Mouse (Mus musculus) CD4-positive helper T cell, adult 2 months (primary cell): ENCODE data around the gene Phkg1.
"Not testable (repeated sequence)": the region's sequence is repeated elsewhere in the genome, so short reads cannot be mapped to it uniquely, and the experiment has no call there.

Source experiments
- DNase-seq: peaks from one replicate; pipeline ENCODE4 v3.0.0-alpha.2; 2012; ENCODE audit warnings: low read depth, missing footprints, low spot score

Gene Phkg1

DNA sequence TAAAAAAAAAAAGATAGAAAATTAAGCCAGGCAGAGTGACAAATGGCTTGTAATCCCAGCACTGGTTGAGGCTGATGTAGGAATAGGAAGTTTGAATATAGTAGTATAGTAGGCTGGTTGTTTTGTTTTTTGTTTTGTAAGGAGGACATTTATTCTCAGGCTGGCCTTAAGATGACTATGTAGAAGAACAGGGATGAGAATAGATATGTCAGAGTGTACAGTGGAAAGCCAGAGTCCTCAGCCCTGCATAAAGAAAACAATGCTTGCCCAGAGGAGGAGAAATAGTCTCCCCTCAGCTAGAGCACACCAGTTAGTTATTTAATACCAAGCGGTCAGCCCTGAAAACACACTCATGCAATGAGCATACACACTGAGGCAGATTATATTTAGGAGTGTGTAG is at the start of gene Phkg1:
Gene Phkg1 (minus strand): TSS at position 101 of the 400 bp plus-strand sequence.
- no peak for DNase-seq

GRCm38 (mm10) chr5:129947528-129948033 is 49.2 kb upstream of the Phkg1 start:
- DNase-seq = no peak

- no peak for DNase-seq
Observed at GRCm38 (mm10) chr5:129943402-129943801, 45.1 kb upstream of the Phkg1 start.

DNA sequence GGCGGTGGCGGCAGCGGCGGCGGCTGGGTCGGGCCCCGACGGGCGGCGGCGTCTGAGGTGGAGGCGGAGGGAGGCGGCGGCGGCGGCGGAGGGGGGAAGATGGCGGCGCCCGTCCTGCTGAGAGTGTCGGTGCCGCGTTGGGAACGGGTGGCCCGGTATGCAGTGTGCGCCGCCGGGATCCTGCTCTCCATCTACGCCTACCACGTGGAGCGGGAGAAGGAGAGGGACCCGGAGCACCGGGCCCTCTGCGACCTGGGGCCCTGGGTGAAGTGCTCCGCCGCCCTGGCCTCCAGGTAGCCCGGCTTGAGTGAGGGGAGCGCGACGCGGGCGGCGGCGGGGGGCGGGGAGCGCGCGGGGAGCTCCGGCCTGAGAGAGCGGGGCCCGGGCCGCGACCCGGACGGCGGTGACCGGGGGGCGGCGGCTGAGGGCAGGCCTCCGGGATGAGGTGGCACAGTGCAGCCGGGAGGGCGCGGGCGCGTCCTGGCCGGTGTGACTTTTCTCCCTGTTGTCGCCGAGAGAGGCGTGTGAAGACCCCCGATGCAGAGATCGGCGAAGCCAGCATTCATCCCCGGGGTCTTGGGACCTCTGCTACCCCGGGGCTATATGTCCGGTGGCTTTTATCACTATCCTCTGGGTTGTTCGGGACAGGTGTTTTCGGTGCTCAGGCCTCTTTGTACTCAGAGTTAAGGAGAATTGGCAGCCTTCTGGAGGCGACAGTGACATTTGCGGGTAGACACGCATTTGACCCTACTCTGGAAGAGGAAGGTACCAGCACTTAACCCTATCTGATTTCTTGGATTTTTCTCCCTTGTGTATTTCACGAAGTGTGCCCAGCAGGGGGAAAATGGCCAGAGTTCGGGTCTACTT is 44.0 kb upstream of the Phkg1 start:
- DNase-seq = peak; percentile 55

DNA sequence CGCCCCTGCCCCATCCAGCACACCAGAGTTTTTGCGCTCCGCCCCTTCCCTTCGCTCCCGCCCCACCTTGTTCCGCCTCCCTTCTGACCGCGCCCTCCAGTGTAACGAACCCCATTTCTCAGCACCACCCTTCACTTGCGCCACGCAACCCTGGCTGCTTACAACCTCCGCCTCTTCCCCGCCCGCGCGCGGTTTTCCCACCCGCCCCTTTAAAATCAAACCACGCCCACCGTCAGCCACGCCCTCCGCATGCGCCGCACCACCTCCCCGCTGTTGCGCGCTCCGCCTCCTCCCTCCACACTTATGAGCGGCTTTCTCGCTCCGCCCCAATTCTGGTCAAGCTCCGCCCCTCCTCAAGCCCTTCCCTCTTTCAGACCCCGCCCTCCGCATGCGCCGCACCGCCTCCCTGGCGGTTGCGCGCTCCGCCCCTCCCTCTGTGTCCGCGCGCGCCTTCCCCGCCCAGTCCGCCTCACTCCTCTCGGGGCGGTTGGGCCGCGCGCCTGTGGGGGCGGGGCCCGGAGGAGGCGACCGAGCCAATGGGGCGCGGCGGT is 43.2 kb upstream of the Phkg1 start, which contains the start of gene Vkorc1l1:
Gene Vkorc1l1 (plus strand): TSS at position 476 of the 551 bp plus-strand sequence.
- DNase-seq = peak; percentile 99

GRCm38 (mm10) chr5:129940736-129941494 is 42.6 kb upstream of the Phkg1 start:
- no peak for DNase-seq

- no peak for DNase-seq
Observed at GRCm38 (mm10) chr5:129940281-129940680, 41.9 kb upstream of the Phkg1 start.

DNA sequence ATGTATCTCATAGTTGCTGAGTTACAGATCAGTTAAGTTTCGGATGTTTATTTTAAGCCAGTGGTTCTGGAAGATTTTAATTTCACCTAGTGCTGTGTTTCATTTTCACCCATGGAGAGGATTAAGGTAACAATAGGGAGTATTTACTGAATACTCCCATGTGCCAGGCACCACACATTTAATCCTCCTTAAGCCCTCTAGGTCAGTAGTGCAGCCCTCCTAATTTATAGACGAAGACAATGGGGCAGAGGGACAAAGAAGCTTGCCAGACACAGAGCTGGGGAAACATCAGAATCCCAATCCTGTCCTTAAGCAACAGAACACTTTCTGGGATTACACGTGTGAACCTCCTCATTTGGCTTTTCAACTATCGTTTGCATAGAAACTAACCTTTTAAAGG is 38.6 kb upstream of the Phkg1 start:
- DNase-seq = no peak

- DNase-seq = no peak
Observed at GRCm38 (mm10) chr5:129929924-129930855, 31.8 kb upstream of the Phkg1 start.

GRCm38 (mm10) chr5:129925933-129926332 is 27.6 kb upstream of the Phkg1 start:
- no peak for DNase-seq

DNA sequence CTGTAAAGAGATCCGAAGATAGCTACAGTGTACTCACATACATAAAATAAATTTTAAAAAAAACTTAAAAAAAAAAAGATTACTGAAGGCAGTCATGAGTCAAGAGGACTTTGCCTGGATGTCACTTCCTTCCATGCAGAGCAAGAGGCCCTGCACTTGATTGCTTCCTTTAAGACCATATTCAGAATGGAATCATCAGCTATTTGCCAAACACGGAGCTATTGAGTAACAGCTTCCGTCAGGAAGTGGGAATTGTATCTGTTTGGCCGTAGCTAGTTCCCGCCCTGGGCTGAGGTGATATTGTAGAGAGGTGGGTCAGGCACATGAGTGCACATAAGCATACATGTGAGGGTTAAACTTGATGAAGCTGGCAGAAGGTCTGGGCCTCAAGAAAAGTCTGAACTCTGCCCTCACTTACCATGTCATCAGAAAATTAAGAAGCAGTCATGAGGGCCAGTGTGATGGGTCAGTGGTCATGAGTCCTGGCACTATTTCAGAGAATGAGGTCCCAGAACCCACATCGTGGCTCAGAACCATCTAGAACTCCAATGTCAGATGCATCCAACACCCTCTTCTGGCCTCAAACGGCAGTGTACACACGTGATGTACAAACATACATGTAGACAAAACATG is 26.6 kb upstream of the Phkg1 start:
- no peak for DNase-seq

DNA sequence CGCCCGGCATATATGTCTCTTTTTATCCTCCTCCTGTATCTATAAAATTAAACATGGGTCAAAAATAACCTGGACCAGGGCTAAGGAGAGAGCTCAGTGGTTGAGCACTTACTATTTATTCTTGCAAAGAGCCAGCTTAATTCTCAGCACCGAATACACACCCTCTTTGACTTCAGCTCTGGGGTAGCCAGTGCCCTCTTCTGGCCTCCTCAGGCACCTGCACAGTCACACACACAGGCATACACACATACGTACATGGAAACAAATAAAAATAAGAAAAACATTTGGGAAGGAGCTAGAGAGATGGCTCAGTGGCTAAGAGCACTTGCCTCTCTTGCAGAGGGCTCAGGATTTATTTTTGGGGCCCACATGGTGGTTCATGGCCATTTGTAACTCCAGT is 23.6 kb upstream of the Phkg1 start:
- no peak for DNase-seq

- DNase-seq = no peak
Observed at GRCm38 (mm10) chr5:129919320-129919719, 21.0 kb upstream of the Phkg1 start.

- no peak for DNase-seq
Observed at GRCm38 (mm10) chr5:129918752-129919151, 20.4 kb upstream of the Phkg1 start.

DNA sequence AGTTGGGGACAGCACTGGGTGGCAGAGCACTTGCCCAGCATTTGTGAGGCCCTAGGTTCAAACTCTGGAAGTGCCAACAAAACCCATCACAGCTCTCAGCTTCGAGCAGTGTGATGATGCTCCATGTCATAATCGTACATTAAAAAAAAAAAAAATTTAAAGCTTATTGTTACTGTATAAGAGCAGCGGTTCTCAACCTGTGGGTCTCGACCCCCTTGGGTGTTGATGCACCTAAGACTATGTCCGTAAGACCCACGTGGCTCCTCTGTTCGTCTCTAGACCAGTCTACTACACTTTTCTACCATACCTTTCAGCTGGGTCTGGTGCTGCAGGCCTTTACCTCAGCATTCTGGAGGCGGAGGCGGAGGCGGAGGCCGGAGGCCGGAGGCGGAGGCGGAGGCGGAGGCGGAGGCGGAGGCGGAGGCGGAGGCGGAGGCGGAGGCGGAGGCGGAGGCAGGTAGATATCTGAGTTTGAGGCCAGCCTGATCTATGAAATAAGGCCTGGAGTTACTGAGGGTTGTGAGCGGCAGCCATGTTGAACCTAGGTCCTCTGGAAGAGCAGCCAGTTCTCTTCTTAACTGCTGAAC is 19.8 kb upstream of the Phkg1 start:
- DNase-seq = no peak

- not testable (repeated sequence) for DNase-seq
Observed at GRCm38 (mm10) chr5:129915491-129915890, 17.1 kb upstream of the Phkg1 start.

GRCm38 (mm10) chr5:129914024-129914423 is 15.7 kb upstream of the Phkg1 start:
- DNase-seq = peak; percentile 72

GRCm38 (mm10) chr5:129909591-129909990 is 11.2 kb upstream of the Phkg1 start:
- no peak for DNase-seq

- no peak for DNase-seq
Observed at GRCm38 (mm10) chr5:129909147-129909546, 10.8 kb upstream of the Phkg1 start.
